Mouse (Mus musculus): ENCODE measurements around the gene Hspe1. TPM values are rescaled to one million over a fixed set of nuclear protein-coding genes. Genes with fewer than 3 reads are reported as not detected.

The Hspe1 gene
- 347 and 395 TPM in 2 replicates for polyA plus RNA-seq (2012; rRNA removed)

DNA sequence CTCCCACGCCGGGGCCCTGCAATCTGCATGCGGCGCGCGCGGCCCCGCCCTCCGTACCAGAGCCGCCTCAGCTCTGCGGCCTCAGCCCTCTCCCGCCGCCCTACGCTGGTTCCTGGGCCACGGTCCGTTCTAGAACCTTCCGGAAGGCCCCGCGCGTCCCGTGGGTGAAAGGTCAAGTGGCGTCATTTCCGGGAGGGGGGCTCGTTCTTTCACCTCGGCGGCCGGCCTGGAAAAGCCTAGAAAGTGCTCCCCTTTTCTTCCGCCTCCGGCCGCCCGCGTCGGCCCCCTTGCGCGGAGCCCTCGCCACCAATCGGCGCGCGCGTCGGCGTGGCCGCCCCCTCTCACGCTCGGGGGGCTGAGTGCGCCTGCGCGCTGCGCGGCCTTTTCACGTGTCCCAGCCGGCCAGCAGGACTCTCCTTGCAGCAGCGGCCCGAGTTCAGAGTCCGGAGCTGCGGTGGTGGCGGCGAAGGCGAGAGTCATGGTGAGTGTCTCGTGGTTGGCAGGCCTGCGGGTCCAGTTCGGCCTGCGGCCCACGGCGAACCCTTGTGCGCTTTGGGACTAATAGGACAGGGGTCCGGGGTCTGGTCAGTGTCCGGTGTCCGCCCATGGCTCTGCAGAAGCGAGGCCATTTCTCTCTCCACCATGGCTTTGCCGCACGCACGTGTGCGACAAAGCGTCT is at the start of gene Hspe1, which contains the start of gene Hspd1:
TSS of gene Hspe1 (plus strand) at position 201 of the 679 bp plus-strand sequence.
TSS of gene Hspd1 (minus strand) at position 312 of the 679 bp plus-strand sequence.

DNA sequence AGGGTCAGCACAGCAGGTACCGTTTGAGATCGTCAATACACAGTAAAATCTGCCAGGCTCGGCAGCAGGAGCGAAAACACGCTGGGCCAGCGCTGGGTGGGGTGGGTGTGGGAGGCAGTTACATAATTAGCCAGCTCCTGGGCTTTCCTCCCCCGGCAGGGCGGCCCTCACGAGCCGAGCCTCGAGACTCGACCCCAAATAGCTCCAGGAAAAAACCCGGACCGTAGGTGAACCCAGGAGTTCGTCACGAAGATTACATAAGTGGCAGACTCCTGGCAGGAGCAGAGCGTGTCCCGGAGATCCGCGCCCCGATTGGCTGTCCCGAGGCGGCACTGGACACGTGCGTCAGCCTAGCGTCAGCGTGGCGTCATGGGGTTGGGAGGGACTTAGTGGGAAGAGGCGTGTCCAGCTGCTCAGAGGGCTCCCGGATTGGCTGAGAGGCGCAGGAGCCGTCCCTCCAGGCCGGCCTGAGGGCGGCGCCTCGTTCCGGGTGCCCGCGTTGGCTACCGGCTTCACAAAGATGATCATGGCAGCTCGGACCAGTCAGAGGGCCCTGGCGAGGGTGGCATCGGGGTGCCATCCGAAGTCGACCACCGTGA is 35.5 kb upstream of the Hspe1 start, which contains the start of gene Coq10b:
TSS of gene Coq10b (plus strand) at position 416 of the 599 bp plus-strand sequence.

DNA sequence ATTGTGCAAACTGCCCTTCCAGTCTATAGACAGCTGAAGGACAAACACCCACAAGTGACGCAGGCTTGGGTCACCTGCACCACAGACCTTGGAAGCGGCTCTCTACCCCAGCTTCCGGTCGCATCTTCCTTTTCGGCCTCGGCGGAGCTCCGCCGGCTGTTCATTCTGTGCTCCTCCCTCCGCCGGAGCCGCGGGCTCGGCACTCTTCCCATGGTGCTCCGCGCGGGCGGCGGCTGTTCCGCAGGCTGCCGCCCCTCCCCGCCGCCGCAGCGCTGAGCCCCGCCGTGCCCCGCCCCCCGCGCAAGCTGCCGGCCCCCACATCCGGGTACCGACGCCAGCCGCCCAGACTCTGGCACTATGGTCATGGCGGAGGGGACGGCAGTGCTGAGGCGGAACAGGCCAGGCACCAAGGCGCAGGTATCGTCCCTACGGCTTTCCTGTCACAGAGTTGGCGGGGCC is 43.0 kb downstream of the Hspe1 start, which contains the start of gene Mob4:
TSS of gene Mob4 (plus strand) at position 289 of the 459 bp plus-strand sequence.

Other genes with a start within 250 kb of the Hspe1 start
- gene Ankrd44, start 161.7 kb upstream of the Hspe1 start, polyA plus RNA-seq (2012; rRNA removed): 3.8 and 4.9 TPM in 2 replicates
- 47.4 and 51.3 TPM in 2 replicates for gene Sf3b1, start 60.7 kb upstream of the Hspe1 start, polyA plus RNA-seq (2012; rRNA removed)
- 8.7 and 10.5 TPM in 2 replicates for gene Coq10b, start 35.4 kb upstream of the Hspe1 start, polyA plus RNA-seq (2012; rRNA removed)
- 197 and 210 TPM in 2 replicates for gene Hspd1, start 111 bp downstream of the Hspe1 start, polyA plus RNA-seq (2012; rRNA removed)
- 10.8 and 12.8 TPM in 2 replicates for gene Mob4, start 43.1 kb downstream of the Hspe1 start, polyA plus RNA-seq (2012; rRNA removed)
- gene Rftn2, start 138.7 kb downstream of the Hspe1 start, polyA plus RNA-seq (2012; rRNA removed): 0.35 and 0.36 TPM in 2 replicates
- 1.8 and 2.3 TPM in 2 replicates for gene Mars2, start 149.0 kb downstream of the Hspe1 start, polyA plus RNA-seq (2012; rRNA removed)